Mouse (Mus musculus) megakaryocyte, adult 5-6 weeks (primary cell): ENCODE data around the gene Gm3752. TPM values are rescaled to one million over a fixed set of nuclear protein-coding genes. Genes with fewer than 3 reads are reported as not detected.
"Not testable (repeated sequence)": the region's sequence is repeated elsewhere in the genome, so short reads cannot be mapped to it uniquely, and the experiment has no call there.

ENCODE experiments used
- ATAC-seq: 2 replicates; pipeline ENCODE4 v1.8.0; 2016; ENCODE audit warnings: mild to moderate bottlenecking, inconsistent platforms; ENCODE audit not compliant: poor library complexity, severe bottlenecking
- total RNA-seq, 2 experiments: library from RNA; stranded (forward) in 1 of 2; stranded (reverse) in 1 of 2; fragments of 153-499, 151-499 nt in 1 of 2; fragments of 221-1000, 200-1000 nt in 1 of 2; gene quantifications; 2 replicates each; pipeline versions ENCODE4 v1.2.3 to v1.2.4; 2015 to 2017

Gm3752 gene
- total RNA-seq (2015) (not detected in 2 replicates), total RNA-seq (2017) (not detected in 2 replicates)

- not testable (repeated sequence) for ATAC-seq
These were observed at the start of gene Gm3752 for GRCm38 (mm10) chr14:7483662-7484061. TSS of gene Gm3752 (minus strand) at chr14:7483762.

GRCm38 (mm10) chr14:7488731-7489130, 5.2 kb upstream of the Gm3752 start:
- ATAC-seq: not testable (repeated sequence)

GRCm38 (mm10) chr14:7450817-7451216, 32.7 kb downstream of the Gm3752 start, which contains the start of gene Gm3755:
TSS of gene Gm3755 (minus strand) at chr14:7450917.
- ATAC-seq: not testable (repeated sequence)

GRCm38 (mm10) chr14:7422496-7422895, 61.1 kb downstream of the Gm3752 start:
- ATAC-seq: not testable (repeated sequence)

Other genes starting within 250 kb of the Gm3752 start
- not detected in 2 replicates for gene Gm3727, start 219.0 kb downstream of the Gm3752 start, total RNA-seq (2015)
- gene Gm3727, start 219.0 kb downstream of the Gm3752 start, total RNA-seq (2017): not detected in 2 replicates
- not detected in 2 replicates for gene Gm3739, start 168.7 kb downstream of the Gm3752 start, total RNA-seq (2015)
- not detected in 2 replicates for gene Gm3739, start 168.7 kb downstream of the Gm3752 start, total RNA-seq (2017)
- gene Gm5797, start 151.4 kb downstream of the Gm3752 start, total RNA-seq (2015): not detected in 2 replicates
- not detected in 2 replicates for gene Gm5797, start 151.4 kb downstream of the Gm3752 start, total RNA-seq (2017)
- gene Gm8374, start 118.6 kb downstream of the Gm3752 start, total RNA-seq (2015): not detected in 2 replicates
- not detected in 2 replicates for gene Gm8374, start 118.6 kb downstream of the Gm3752 start, total RNA-seq (2017)
- gene Gm3755, start 32.8 kb downstream of the Gm3752 start, total RNA-seq (2015): not detected in 2 replicates
- not detected in 2 replicates for gene Gm3755, start 32.8 kb downstream of the Gm3752 start, total RNA-seq (2017)
- gene Gm3558, start 84.8 kb upstream of the Gm3752 start, total RNA-seq (2015): not detected in 2 replicates
- gene Gm3558, start 84.8 kb upstream of the Gm3752 start, total RNA-seq (2017): not detected in 2 replicates
- not detected in 2 replicates for gene Gm10338, start 111.8 kb upstream of the Gm3752 start, total RNA-seq (2015)
- not detected in 2 replicates for gene Gm10338, start 111.8 kb upstream of the Gm3752 start, total RNA-seq (2017)
- not detected in 2 replicates for gene Gm10128, start 160.2 kb upstream of the Gm3752 start, total RNA-seq (2015)
- gene Gm10128, start 160.2 kb upstream of the Gm3752 start, total RNA-seq (2017): not detected in 2 replicates